16 mouse cellular contexts compared by ENCODE assay signal in the genomic region with DNA sequence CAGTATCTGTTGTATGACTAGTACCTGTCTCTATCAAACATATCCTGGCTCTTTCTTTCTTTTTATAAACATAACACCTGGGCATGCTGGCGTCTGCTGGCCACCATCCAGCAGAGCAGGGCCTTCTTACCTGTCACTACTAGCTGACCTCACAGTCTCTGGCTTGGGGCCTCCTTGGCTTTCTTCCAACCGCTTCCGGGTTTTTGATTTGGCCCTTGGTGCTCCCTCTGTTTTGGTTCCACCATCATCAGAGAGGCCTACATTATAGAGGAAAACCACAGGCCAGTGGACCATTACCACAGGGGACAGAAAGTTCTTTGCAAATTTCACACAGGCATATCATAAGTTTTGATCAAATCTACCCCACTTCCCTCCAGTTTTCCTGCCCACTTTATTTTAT. TPM values are rescaled to one million over a fixed set of nuclear protein-coding genes. Genes with fewer than 3 reads are reported as not detected.
DNase-seq lines count a peak whose midpoint lies in the region; ATAC-seq lines count a peak whose summit lies in the region.
"Had no signal": no experiment of that assay in that cellular context is flagged by ENCODE, and none has a peak within 500 bp of the region (broad histone marks: within the 10 kb centered on the region; RNA-seq: fewer than 3 reads in every experiment).

No protein-coding gene starts in this region.

- ATAC-seq in common myeloid progenitor, adult 5-6 weeks (replicated peaks; ENCODE audit: low read depth, poor library complexity, severe bottlenecking): peak; percentile 33; the same call in 1 of the 2 replicates
- ATAC-seq: forebrain, embryonic 14.5 days; intestine, embryonic 16.5 days had no signal

- peak; percentile 72 for DNase-seq in cerebellum, adult 9-10 months
- DNase-seq in cerebellum, adult 11 months: no peak
- DNase-seq in urinary bladder, postnatal 14 days (ENCODE audit: low spot score): peak; percentile 68
- no peak for DNase-seq in urinary bladder, postnatal 36 days (ENCODE audit: low spot score in 2 of 2)
- DNase-seq in cerebellum, postnatal 10 days: peak; percentile 62 to 66
- DNase-seq in right cerebral cortex, postnatal 25 days: no peak
- DNase-seq in adrenal gland, postnatal 36 days: no peak
- DNase-seq: adrenal gland, adult 8-10 months; B cell, adult 2 months; embryo, embryonic 11 days; gastrocnemius, postnatal 36 days; heart, adult 11 months; heart, postnatal 36 days had no signal

RNA-seq across cellular contexts. Expression of a gene that starts 7.5 kb away (rescaled TPM):
- total RNA-seq in common myeloid progenitor, adult 5-6 weeks (2017): 1.6 and 3.0 TPM in 2 replicates
- 10 to 100 TPM; 18.8 to 19.4 TPM for total RNA-seq in adrenal gland, postnatal 36 days (2021)

RNA-seq across cellular contexts. Expression of a gene that starts 28.0 kb away (rescaled TPM):
- 4.0 and 6.2 TPM in 2 replicates for total RNA-seq in common myeloid progenitor, adult 5-6 weeks (2017)
- 10 to 100 TPM; 18.4 to 27.1 TPM for total RNA-seq in adrenal gland, postnatal 36 days (2021)

RNA-seq across cellular contexts. Expression of a gene that starts 28.0 kb away (rescaled TPM):
- 2,360 and 2,455 TPM in 2 replicates for total RNA-seq in common myeloid progenitor, adult 5-6 weeks (2017)
- total RNA-seq in adrenal gland, postnatal 36 days (2021): 100 to 1,000 TPM; 165 to 189 TPM

Comparison
In these comparisons a context has a peak if more than half of its experiments do, and no peak if none do; other contexts are left out.
1. DNase-seq: peak in cerebellum, adult 9-10 months (single experiment), urinary bladder, postnatal 14 days (single experiment) and cerebellum, postnatal 10 days (2 of 2); none in cerebellum, adult 11 months (single experiment), urinary bladder, postnatal 36 days (0 of 2), right cerebral cortex, postnatal 25 days (single experiment) and adrenal gland, postnatal 36 days (0 of 2).
2. RNA of a gene that starts 28.0 kb away (total RNA-seq): 2,360 to 2,455 TPM in common myeloid progenitor, adult 5-6 weeks; 165 to 189 TPM in adrenal gland, postnatal 36 days; every median in the first group is over 10 times any median in the second.